Mouse (Mus musculus): ENCODE data around the gene Rilp.

DNA sequence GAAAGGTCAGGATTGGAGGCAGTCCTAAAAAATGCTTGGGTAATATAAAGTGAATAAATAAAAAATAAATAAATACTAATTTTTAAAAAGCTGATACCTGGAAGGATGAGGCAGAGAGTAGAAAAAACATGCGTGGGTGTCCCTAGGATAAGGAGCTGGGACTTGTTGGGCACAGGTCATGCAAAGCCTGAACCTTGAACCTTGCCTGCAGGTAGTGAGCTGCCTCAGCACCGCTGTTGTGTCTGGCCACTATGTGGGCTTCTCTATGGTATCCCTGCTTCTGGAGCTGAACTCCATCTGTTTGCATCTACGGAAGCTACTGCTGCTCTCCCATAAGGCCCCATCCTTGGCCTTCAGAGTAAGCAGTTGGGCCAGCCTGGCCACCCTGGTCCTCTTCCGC lies 40.6 kb upstream of the Rilp start:
- TF ChIP-seq CTCF (IDR thresholded peaks at IDR 0.05; ENCODE audit: low read depth), result no peak
- TF ChIP-seq EP300 (optimal IDR thresholded peaks at IDR 0.05), result no peak
